Comparison of ENCODE assay signal across 23 mouse cellular contexts in the genomic region with DNA sequence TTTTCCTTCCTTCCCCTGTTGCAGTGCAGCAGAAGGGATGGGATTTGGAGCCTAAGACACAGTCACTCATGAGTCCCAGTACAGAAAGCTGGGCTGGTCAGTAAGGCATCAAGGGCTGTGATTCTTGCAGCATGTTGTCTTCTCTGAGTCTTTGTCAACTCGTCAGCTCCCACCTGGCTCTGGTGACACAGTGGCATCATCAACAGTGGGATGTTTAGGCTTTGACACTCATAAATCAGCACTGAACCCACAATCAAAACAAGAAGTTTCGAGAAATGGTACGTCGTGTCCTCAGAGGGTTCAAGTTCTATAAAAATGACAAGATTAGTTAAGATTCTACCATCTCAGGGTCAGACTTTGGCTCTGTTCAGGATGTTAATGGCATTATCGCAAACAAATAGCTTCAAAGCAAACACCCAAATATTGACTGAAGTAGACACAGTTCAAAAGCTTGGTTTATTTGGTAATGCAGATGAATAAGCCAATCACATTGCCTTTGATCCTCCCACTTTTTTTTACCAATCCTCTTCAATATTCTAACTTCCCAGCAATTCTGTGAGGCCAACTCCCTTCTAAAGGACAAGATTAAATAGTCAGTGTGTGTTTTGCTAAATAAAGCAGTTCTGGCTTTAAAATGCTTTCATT. TPM values are rescaled to one million over a fixed set of nuclear protein-coding genes. Genes with fewer than 3 reads are reported as not detected.
DNase-seq lines count a peak whose midpoint lies in the region; ATAC-seq and TF ChIP-seq lines count a peak whose summit lies in the region.
"Had no signal": no experiment of that assay in that cellular context is flagged by ENCODE, and none has a peak within 500 bp of the region (broad histone marks: within the 10 kb centered on the region; RNA-seq: fewer than 3 reads in every experiment).

No protein-coding gene starts in this region.

- DNase-seq in heart, adult 11 months: peak; percentile 62
- DNase-seq in heart, postnatal 4 days: no peak
- peak; percentile 98 for DNase-seq in liver, adult 2 months (ENCODE audit: extremely low read depth, low read depth, low spot score)
- DNase-seq in lung, postnatal 0 days (ENCODE audit: low spot score): no peak
- no peak for DNase-seq in lung, postnatal 10 days
- DNase-seq: adrenal gland, adult 8-10 months; adrenal gland, postnatal 14 days; adrenal gland, postnatal 36 days; B cell, adult 2 months; cerebellum, adult 11-12 months; cerebellum, adult 2 months; cerebellum, adult 9-10 months; cerebellum, postnatal 10 days; cerebellum, postnatal 25 days had no signal

- 31% methylated on average over 5 of the region's 5 CpGs for WGBS in liver, adult 2 months
- WGBS in liver, embryonic 12.5 days (ENCODE audit: insufficient replicate concordance): 89% methylated on average over 5 of the region's 5 CpGs
- WGBS in lung, postnatal 0 days: 73% methylated on average over 5 of the region's 5 CpGs

- no peak for TF ChIP-seq POLR2A in liver, adult 2 months (IDR thresholded peaks at IDR 0.05; ENCODE audit: extremely low read depth, insufficient read depth, low read length)

- no peak overlapping the region for H3K4me3 ChIP-seq in liver, adult 2 months (ENCODE audit: insufficient read depth, low read depth, low read length)
- H3K4me3 ChIP-seq in liver, embryonic 12.5 days: no peak overlapping the region
- no peak overlapping the region for H3K4me3 ChIP-seq in lung, postnatal 0 days (ENCODE audit: low read depth, low read length)
- H3K4me3 ChIP-seq: embryonic facial prominence, embryonic 10.5 days; embryonic facial prominence, embryonic 12.5 days; forebrain, embryonic 13.5 days; forebrain, embryonic 15.5 days had no signal

- H3K79me2 ChIP-seq in liver, adult 2 months (ENCODE audit: control insufficient read depth, insufficient read depth, low read length): peaks cover 28% of the 10 kb centered on the region; the same call in 1 of the 2 replicates

- ATAC-seq in liver, embryonic 12.5 days: no peak
- ATAC-seq in lung, postnatal 0 days: peak; percentile 38; the same call in 1 of the 2 replicates
- ATAC-seq: activated CD4-positive, CD25-positive, alpha-beta regulatory T cell, adult 4 months; CD4-positive, CD25-positive, alpha-beta regulatory T cell, adult 4 months; forebrain, embryonic 13.5 days; forebrain, embryonic 15.5 days; Patski had no signal

- no peak overlapping the region for H3K4me2 ChIP-seq in liver, embryonic 12.5 days
- no peak overlapping the region for H3K4me2 ChIP-seq in lung, postnatal 0 days (replicated peaks; ENCODE audit: low read depth, low read length)
- H3K4me2 ChIP-seq: embryonic facial prominence, embryonic 12.5 days; forebrain, embryonic 13.5 days; forebrain, embryonic 15.5 days had no signal

- peaks cover 15% of the 10 kb centered on the region for H3K4me1 ChIP-seq in liver, adult 2 months (ENCODE audit: control insufficient read depth, insufficient read depth, low read length)
- H3K4me1 ChIP-seq in liver, embryonic 12.5 days: peaks cover 41% of the 10 kb centered on the region
- no peaks in the 10 kb centered on the region for H3K4me1 ChIP-seq in lung, postnatal 0 days (ENCODE audit: insufficient read depth, low read depth, low read length)
- H3K4me1 ChIP-seq: embryonic facial prominence, embryonic 10.5 days; embryonic facial prominence, embryonic 12.5 days; forebrain, embryonic 13.5 days; forebrain, embryonic 15.5 days had no signal

- TF ChIP-seq CTCF in liver, adult 2 months (IDR thresholded peaks at IDR 0.05; ENCODE audit: low read depth, low read length): no peak
- no peak for TF ChIP-seq CTCF in lung, postnatal 0 days (IDR thresholded peaks at IDR 0.05)

- TF ChIP-seq EP300 in lung, postnatal 0 days (IDR thresholded peaks at IDR 0.05): 0 out of 2 replicates have a peak, but pooled peaks have one; percentile 24

- no peak overlapping the region for H3K9ac ChIP-seq in liver, adult 2 months (ENCODE audit: low read depth, low read length)
- H3K9ac ChIP-seq in liver, embryonic 12.5 days: no peak overlapping the region
- H3K9ac ChIP-seq in lung, postnatal 0 days (replicated peaks; ENCODE audit: low read depth): no peak overlapping the region
- H3K9ac ChIP-seq: embryonic facial prominence, embryonic 12.5 days; forebrain, embryonic 13.5 days; forebrain, embryonic 15.5 days had no signal

- H3K27ac ChIP-seq in liver, adult 2 months (replicated peaks; ENCODE audit: insufficient read depth, low read depth, low read length): peak overlapping the region; percentile 56
- H3K27ac ChIP-seq in liver, embryonic 12.5 days: no peak overlapping the region
- no peak overlapping the region for H3K27ac ChIP-seq in lung, postnatal 0 days (ENCODE audit: low read length)
- H3K27ac ChIP-seq: embryonic facial prominence, embryonic 10.5 days; embryonic facial prominence, embryonic 12.5 days; forebrain, embryonic 13.5 days; forebrain, embryonic 15.5 days had no signal

- H3K9me3 ChIP-seq in liver, embryonic 12.5 days (replicated peaks): no peaks in the 10 kb centered on the region
- no peaks in the 10 kb centered on the region for H3K9me3 ChIP-seq in lung, postnatal 0 days (ENCODE audit: low read length)
- H3K9me3 ChIP-seq: embryonic facial prominence, embryonic 10.5 days; embryonic facial prominence, embryonic 12.5 days; forebrain, embryonic 13.5 days; forebrain, embryonic 15.5 days had no signal

- no peaks in the 10 kb centered on the region for H3K36me3 ChIP-seq in liver, adult 2 months (ENCODE audit: control insufficient read depth, insufficient read depth, low read length)
- peaks cover 61% of the 10 kb centered on the region for H3K36me3 ChIP-seq in liver, embryonic 12.5 days
- no peaks in the 10 kb centered on the region for H3K36me3 ChIP-seq in lung, postnatal 0 days (ENCODE audit: insufficient read depth, low read length)
- H3K36me3 ChIP-seq: embryonic facial prominence, embryonic 10.5 days; embryonic facial prominence, embryonic 12.5 days; forebrain, embryonic 15.5 days had no signal

- no peaks in the 10 kb centered on the region for H3K27me3 ChIP-seq in liver, adult 2 months (ENCODE audit: control insufficient read depth, insufficient read depth, low read length)
- H3K27me3 ChIP-seq in liver, embryonic 12.5 days (replicated peaks): no peaks in the 10 kb centered on the region
- H3K27me3 ChIP-seq in lung, postnatal 0 days (replicated peaks; ENCODE audit: insufficient read depth, low read length): no peaks in the 10 kb centered on the region
- H3K27me3 ChIP-seq: CH12.LX; embryonic facial prominence, embryonic 12.5 days; forebrain, embryonic 13.5 days; forebrain, embryonic 15.5 days; Patski had no signal

RNA-seq across cellular contexts. Expression of gene Slc16a10, which starts 23.2 kb away (rescaled TPM):
- 10 to 100 TPM; 12.9 to 14.3 TPM for total RNA-seq in heart, postnatal 4 days (2021)
- 72.2 and 76.0 TPM in 2 replicates for total RNA-seq in liver, adult 2 months (2014; rRNA removed)
- 55.4 and 61.4 TPM in 2 replicates for polyA plus RNA-seq in liver, adult 2 months (2012; rRNA removed)
- 93.9 and 99.9 TPM in 2 replicates for polyA plus RNA-seq in liver, embryonic 12.5 days (2016; fragmentation: Nextera tagmentation; extraction: Ambion mirVana)
- polyA plus RNA-seq in lung, postnatal 0 days (2015; fragmentation: Nextera tagmentation; extraction: Ambion mirVana): 7.3 and 8.7 TPM in 2 replicates

Comparison
In these comparisons a context has a peak if more than half of its experiments do, and no peak if none do; other contexts are left out.
1. DNase-seq: peak in heart, adult 11 months (single experiment) and liver, adult 2 months (single experiment); none in heart, postnatal 4 days (single experiment), lung, postnatal 0 days (single experiment) and lung, postnatal 10 days (single experiment).